Mouse (Mus musculus) kidney, embryonic 15.5 days (tissue): ENCODE results near the gene Foxp4. TPM values are rescaled to one million over a fixed set of nuclear protein-coding genes. Genes with fewer than 3 reads are reported as not detected.

Experiments
- ATAC-seq: fragments of 200-750 bp; cut with Nextera tagmentation; replicated peaks from 2 replicates; pipeline ENCODE4 v1.8.0; 2017; ENCODE audit warnings: moderate TSS enrichment; ENCODE audit not compliant: low FRiP score
- H3K27ac ChIP-seq: fragments of 300-500 bp; sonication (generic); 2 replicates; pipeline ENCODE4 v1.5.1; 2015; ENCODE audit warnings: mild to moderate bottlenecking, inconsistent platforms
- H3K27me3 ChIP-seq: fragments of 300-500 bp; sonication (generic); 2 replicates; pipeline ENCODE4 v1.6.1; 2015; ENCODE audit warnings: inconsistent platforms
- H3K36me3 ChIP-seq: fragments of 300-500 bp; sonication (generic); 2 replicates; pipeline ENCODE4 v1.6.1; 2015; ENCODE audit warnings: inconsistent platforms
- H3K4me1 ChIP-seq: fragments of 300-500 bp; sonication (generic); 2 replicates; pipeline ENCODE4 v1.6.1; 2015; ENCODE audit warnings: inconsistent platforms
- H3K4me2 ChIP-seq: fragments of 300-500 bp; sonication (generic); 2 replicates; pipeline ENCODE4 v1.6.1; 2015; ENCODE audit warnings: moderate library complexity, mild to moderate bottlenecking, inconsistent platforms
- H3K4me3 ChIP-seq: fragments of 300-500 bp; sonication (generic); replicated peaks from 2 replicates; pipeline ENCODE4 v1.5.1; 2015; ENCODE audit warnings: mild to moderate bottlenecking, inconsistent platforms
- H3K9ac ChIP-seq: fragments of 300-500 bp; sonication (generic); 2 replicates; pipeline ENCODE4 v1.6.1; 2015; ENCODE audit warnings: mild to moderate bottlenecking, inconsistent platforms
- H3K9me3 ChIP-seq: fragments of 300-500 bp; sonication (generic); replicated peaks from 2 replicates; pipeline ENCODE4 v1.6.1; 2016; ENCODE audit warnings: inconsistent platforms
- WGBS: fragments of 180-500 bp; shearing (Covaris S2); methylation state at CpG from one replicate; pipeline ENCODE4 v1.1.7; 2015; ENCODE audit warnings: mixed read lengths; 5-methylcytosine and 5-hydroxymethylcytosine counted together
- polyA plus RNA-seq: library from polyadenylated mRNA; unstranded; fragments of >200 nt; fragmentation: Nextera tagmentation; extraction: Ambion mirVana; gene quantifications from 2 replicates; pipeline ENCODE4 v1.2.1, GENCODE M21; 2015

Foxp4 gene
- polyA plus RNA-seq = 13.0 and 13.7 TPM in 2 replicates

GRCm38 (mm10) chr17:47924383-47925339 is at the start of gene Foxp4:
Gene Foxp4, minus strand, starts transcription at chr17:47924645.
- peak within 1 kb of the TSS; percentile 96 for H3K4me3 ChIP-seq
- peak within 1 kb of the TSS; percentile 93 for H3K4me2 ChIP-seq
- peaks cover 59% of the 10 kb centered on the region for H3K4me1 ChIP-seq
- H3K27me3 ChIP-seq = 0 out of 2 replicates have a peak, but pooled peaks cover 8% of the 10 kb centered on the region
- peak; percentile 85 for ATAC-seq
- H3K27ac ChIP-seq = peak within 1 kb of the TSS; percentile 98
- no peaks in the 10 kb centered on the region for H3K36me3 ChIP-seq
- under 1% methylated on average over 86 of the region's 91 CpGs for WGBS
- H3K9me3 ChIP-seq = no peaks in the 10 kb centered on the region
- H3K9ac ChIP-seq = peak within 1 kb of the TSS; percentile 95

DNA sequence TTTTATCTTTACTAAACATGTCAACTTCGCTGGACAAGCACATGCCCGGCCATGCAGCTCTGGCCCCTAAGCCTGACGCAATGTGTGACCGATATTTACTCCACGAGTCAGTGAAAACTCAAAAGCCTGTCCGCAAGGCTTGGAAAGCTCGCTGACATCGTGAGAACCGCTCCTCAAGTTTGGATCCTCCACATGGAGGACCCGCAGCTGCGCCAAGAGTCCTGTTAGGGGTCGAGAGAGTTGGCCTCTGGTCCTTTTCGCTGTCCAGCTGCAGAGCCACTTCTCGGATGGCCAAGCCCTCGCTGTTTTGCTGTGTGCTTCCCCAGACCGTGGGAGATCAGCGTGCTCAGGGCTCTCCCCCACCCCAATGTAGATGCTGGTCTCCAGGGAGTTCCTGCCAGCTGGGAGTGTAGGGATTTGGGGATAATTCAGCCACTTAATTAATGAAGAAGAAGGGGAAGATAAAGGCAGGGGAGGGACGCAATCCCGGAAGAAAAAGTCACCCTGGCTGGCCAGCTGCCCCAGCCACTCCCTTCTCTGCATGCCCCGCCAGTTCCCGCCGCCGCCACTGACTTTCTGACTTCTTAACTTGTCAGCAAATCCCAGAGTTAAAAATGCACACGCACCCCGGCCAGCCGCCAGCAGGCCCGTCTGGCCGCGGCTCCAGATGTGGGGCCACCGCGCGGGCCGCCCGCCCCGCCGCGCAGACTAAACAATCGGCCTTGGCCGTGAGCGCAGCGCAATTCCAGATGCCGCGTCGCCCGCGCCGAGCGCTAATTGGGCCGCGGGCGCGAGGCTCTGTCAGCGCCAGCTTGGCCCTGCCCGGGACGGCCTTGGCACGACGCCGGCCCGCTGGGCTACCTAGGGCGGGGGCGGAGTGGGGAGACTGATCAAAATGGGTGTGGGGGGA is 49.4 kb upstream of the Foxp4 start:
- H3K27me3 ChIP-seq = peaks cover 15% of the 10 kb centered on the region
- 2% methylated on average over 61 of the region's 61 CpGs for WGBS
- ATAC-seq = peak; percentile 64
- peak overlapping the region; percentile 12; the same call in 1 of the 2 replicates for H3K9ac ChIP-seq
- H3K4me3 ChIP-seq = peak overlapping the region; percentile 43
- peaks cover 50% of the 10 kb centered on the region for H3K4me1 ChIP-seq
- no peaks in the 10 kb centered on the region for H3K9me3 ChIP-seq
- H3K27ac ChIP-seq = peak overlapping the region; percentile 88
- no peaks in the 10 kb centered on the region for H3K36me3 ChIP-seq
- H3K4me2 ChIP-seq = peak overlapping the region; percentile 87

DNA sequence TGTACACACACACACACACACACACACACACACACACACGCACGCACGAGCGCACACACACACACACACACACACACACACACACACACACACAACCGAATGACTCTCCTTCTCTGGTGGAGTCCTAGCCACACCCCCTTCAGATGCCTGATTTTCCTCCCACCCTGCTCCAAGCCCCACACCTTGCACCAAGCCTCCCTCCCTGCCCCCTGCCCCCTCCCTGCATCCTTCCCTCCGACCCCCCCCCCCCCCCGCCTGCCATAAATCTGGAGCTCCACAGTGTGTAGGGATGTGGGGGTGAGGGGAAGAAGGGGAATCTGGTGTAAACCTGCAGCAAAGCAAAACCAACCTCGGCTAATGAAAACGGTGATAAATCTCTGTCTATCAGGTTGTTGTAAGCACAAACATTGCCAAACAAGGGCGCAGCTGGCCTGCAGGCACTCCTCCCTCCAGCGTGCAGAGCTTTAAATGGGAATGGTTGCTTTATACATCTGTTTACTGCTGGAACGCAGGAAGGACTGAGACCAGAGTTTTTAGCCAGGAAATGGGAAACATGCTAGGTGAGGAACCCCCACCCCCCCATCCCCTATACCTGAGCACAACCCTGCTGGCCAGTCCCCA is 41.5 kb upstream of the Foxp4 start:
- Histone ChIP-seq H3K9ac (no peak overlapping the region), H3K27ac (0 out of 2 replicates have a peak overlapping the region, but pooled peaks have one; percentile 34), H3K4me3 (no peak overlapping the region), H3K27me3 (no peaks in the 10 kb centered on the region), H3K9me3 (no peaks in the 10 kb centered on the region), H3K4me1 (peaks cover 11% of the 10 kb centered on the region), H3K36me3 (no peaks in the 10 kb centered on the region), H3K4me2 (no peak overlapping the region)
- WGBS = 16% methylated on average over 9 of the region's 12 CpGs
- peak; percentile 72 for ATAC-seq

- Histone ChIP-seq H3K4me2 (no peak overlapping the region), H3K27ac (peak overlapping the region; percentile 42; the same call in 1 of the 2 replicates), H3K36me3 (no peaks in the 10 kb centered on the region), H3K27me3 (peaks cover 9% of the 10 kb centered on the region), H3K9ac (no peak overlapping the region), H3K9me3 (no peaks in the 10 kb centered on the region), H3K4me3 (no peak overlapping the region), H3K4me1 (peaks cover 9% of the 10 kb centered on the region)
- WGBS = 38% methylated on average over 10 of the region's 10 CpGs
- ATAC-seq = 0 out of 2 replicates have a peak, but pooled peaks have one; percentile 22
These were observed 33.8 kb upstream of the Foxp4 start for GRCm38 (mm10) chr17:47958046-47958790.

DNA sequence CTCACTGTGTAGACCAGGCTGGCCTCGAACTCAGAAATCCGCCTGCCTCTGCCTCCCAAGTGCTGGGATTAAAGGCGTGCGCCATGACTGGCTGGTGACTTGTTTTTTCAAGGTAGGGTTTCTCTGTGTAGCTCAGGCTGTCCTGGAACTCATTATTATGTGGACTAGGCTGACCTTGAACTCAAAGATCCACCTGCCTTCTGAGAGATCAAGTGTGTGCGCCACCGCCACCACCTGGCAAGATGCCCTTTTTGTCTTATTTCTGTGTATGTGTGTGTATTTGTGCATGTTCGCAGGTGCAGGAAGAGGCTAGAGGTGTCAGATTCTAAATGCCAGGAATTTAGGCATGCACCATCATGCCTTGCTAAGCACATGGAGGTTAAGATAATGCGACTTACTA is 32.0 kb upstream of the Foxp4 start:
- Histone ChIP-seq H3K9me3 (no peaks in the 10 kb centered on the region), H3K27me3 (peaks cover 20% of the 10 kb centered on the region), H3K9ac (no peak overlapping the region), H3K36me3 (no peaks in the 10 kb centered on the region), H3K4me1 (peaks cover 21% of the 10 kb centered on the region), H3K4me3 (no peak overlapping the region), H3K4me2 (no peak overlapping the region), H3K27ac (no peak overlapping the region)
- no peak for ATAC-seq
- WGBS = 96% methylated on average over 8 of the region's 8 CpGs

DNA sequence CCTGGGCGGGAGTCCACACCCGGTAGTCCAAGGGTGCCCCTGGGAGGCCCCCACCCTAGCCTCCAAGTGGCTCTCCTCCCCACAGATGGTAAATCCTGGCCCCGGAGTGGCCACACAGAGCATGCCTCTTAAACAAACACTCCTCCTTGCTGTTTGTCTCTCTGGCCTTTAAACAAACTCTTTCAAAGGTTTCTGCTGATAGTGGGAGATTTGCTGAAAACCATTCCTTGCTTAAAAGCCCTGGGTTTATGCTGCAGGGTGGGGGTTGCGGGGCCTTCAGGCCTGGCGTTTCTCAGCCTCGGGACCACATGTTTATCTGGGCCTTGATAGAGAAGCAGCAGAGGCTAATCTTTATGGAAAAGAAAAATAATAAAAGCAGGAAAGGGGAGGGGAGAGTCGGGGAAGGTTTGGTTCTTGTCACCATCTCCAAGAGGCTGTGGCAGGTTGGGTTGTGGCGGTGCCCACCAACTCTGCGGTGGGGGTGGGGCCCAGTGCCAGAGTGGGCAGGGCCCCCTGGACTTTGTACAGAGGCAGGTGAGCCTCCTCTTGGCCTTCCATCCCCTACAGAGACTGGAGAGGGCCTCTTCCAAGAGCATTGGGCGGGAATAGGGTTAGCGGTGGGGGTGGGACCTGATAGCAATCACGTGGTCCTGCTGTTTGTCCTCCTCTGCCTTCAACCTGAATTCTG is 30.8 kb upstream of the Foxp4 start:
- Histone ChIP-seq H3K9ac (no peak overlapping the region), H3K4me1 (peaks cover 25% of the 10 kb centered on the region), H3K27ac (0 out of 2 replicates have a peak overlapping the region, but pooled peaks have one; percentile 25), H3K9me3 (no peaks in the 10 kb centered on the region), H3K4me3 (no peak overlapping the region), H3K36me3 (no peaks in the 10 kb centered on the region), H3K27me3 (peaks cover 25% of the 10 kb centered on the region), H3K4me2 (no peak overlapping the region)
- ATAC-seq = 0 out of 2 replicates have a peak, but pooled peaks have one; percentile 47
- WGBS = 37% methylated on average over 12 of the region's 12 CpGs

DNA sequence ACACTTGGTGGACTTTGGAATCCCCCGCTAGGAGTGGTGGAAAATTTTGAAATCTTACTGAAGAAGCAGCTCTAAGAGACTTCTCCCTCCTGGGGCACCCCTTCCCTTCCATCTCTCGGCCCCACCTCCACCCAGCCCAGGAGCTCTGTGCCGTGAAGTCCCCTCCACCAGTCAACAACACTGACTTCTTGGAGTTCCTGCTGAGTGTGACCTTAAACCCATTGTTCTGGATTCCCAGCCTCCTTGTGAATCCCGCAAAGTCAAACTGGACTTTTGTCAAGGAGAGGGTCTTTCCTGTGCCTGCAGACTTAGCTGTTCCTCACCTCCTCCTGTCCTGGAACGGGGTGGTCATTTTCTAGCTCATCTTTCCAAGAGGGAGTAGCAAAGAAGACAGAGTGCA is 28.8 kb upstream of the Foxp4 start:
- ATAC-seq = no peak
- Histone ChIP-seq H3K36me3 (no peaks in the 10 kb centered on the region), H3K9me3 (no peaks in the 10 kb centered on the region), H3K4me2 (no peak overlapping the region), H3K27me3 (peaks cover 25% of the 10 kb centered on the region), H3K27ac (no peak overlapping the region), H3K4me3 (no peak overlapping the region), H3K9ac (no peak overlapping the region), H3K4me1 (peaks cover 25% of the 10 kb centered on the region)
- 57% methylated on average over 5 of the region's 5 CpGs for WGBS

DNA sequence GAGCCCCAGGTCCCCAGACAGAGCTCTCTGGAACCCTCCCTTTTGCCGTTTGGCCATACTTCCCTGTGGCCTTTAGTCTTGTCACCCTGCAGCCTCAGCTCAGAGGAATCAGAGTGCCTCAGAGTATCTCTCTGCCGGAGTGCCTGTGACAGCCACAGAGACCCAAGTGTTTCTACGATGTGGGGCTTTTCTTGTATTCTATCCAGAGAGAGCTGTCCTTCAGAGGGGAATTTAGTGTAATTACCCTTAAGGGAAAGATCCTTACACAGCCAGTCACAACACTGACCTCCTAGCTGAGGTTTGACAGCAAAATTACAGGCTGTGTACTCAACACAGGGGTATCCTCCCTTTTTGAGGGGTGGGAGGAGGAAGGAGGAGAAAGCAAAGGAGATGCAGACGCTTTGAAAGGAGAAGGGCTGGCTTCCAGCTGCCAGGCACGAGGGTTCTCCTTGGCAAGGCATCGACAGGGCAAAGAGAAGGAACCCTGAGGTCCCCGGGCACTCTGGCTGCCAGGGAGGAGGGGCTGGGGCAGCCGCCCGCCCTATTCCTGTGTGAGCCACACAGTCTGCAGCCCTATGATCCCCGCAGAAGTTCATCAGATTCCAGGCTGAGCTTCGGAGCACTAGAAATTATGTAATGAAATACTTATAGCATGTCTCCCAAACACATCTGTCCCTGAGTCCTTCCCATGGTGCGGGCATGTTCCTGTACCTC is 28.1 kb upstream of the Foxp4 start:
- no peak overlapping the region for H3K4me3 ChIP-seq
- no peak overlapping the region for H3K9ac ChIP-seq
- no peaks in the 10 kb centered on the region for H3K36me3 ChIP-seq
- peaks cover 25% of the 10 kb centered on the region for H3K27me3 ChIP-seq
- no peaks in the 10 kb centered on the region for H3K9me3 ChIP-seq
- H3K4me1 ChIP-seq = peaks cover 25% of the 10 kb centered on the region
- H3K4me2 ChIP-seq = no peak overlapping the region
- 14% methylated on average over 12 of the region's 12 CpGs for WGBS
- no peak overlapping the region for H3K27ac ChIP-seq
- ATAC-seq = 0 out of 2 replicates have a peak, but pooled peaks have one; percentile 45

GRCm38 (mm10) chr17:47951452-47951851 is 27.0 kb upstream of the Foxp4 start:
- WGBS = 68% methylated on average over 13 of the region's 13 CpGs
- Histone ChIP-seq H3K9ac (no peak overlapping the region), H3K4me3 (no peak overlapping the region), H3K36me3 (no peaks in the 10 kb centered on the region), H3K4me2 (no peak overlapping the region), H3K4me1 (peaks cover 34% of the 10 kb centered on the region), H3K9me3 (no peaks in the 10 kb centered on the region), H3K27me3 (peaks cover 25% of the 10 kb centered on the region), H3K27ac (no peak overlapping the region)
- no peak for ATAC-seq

DNA sequence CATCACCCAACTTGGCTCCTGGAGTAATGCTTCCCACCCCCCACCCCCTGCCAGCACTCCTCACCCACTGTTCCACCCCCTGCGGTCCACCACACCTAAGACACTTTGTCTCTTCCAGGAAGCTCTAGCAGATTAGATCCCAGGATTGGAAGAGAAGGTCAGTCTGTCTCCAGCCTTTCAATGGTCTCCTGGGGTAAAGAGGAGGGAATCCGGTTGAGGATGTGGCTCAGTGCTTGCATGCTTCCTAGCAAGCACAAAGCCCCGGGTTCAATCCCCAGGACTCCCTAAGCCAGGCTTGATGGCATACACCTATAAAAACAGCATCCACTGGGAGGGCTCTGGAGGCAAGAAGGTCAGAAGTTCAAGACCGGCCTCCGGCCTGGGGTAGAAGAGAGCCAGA is 26.4 kb upstream of the Foxp4 start:
- no peak overlapping the region for H3K4me2 ChIP-seq
- 73% methylated on average over 5 of the region's 5 CpGs for WGBS
- H3K9ac ChIP-seq = no peak overlapping the region
- peaks cover 25% of the 10 kb centered on the region for H3K27me3 ChIP-seq
- H3K36me3 ChIP-seq = no peaks in the 10 kb centered on the region
- no peak overlapping the region for H3K4me3 ChIP-seq
- H3K27ac ChIP-seq = no peak overlapping the region
- no peak for ATAC-seq
- no peaks in the 10 kb centered on the region for H3K9me3 ChIP-seq
- peaks cover 34% of the 10 kb centered on the region for H3K4me1 ChIP-seq
